In the genomic region with DNA sequence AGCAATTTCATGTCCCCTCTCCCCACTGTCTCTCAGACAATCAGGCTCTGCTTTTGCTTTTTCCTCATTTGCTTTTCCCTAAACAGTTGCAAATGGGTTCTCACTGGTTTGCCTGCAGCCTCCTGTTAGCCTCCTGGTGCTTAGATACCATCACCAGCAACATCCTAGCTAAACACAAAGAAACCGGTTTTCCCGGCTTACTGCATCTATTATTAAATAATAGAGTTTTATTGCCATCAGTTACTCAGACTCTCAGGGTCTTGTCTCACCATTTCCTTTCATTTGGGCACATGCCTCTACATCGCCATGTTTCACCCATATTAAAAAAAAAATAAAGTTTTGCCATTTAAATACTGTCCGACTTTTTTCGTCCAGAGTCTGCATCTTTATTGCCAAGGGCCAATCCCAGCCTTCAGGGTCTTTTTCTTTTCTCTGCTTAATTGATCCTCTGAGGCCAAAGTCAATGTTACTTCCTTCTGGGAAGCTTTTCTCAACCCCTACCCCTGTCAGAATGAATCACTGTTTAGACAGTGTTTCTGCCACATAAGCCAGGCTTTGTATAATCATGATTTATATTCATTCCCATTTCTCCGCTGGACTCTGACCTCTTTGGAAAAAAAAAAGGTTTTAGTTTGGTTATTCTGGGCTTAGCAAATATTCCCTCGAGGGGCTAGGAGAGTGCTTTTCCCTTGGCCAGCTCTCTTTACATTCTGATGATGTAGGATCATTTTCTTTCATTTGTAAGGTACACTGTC, we compare ENCODE assay signal across 19 mouse cellular contexts.
DNase-seq lines count a peak whose midpoint lies in the region; ATAC-seq and TF ChIP-seq lines count a peak whose summit lies in the region.
"Had no signal": no experiment of that assay in that cellular context is flagged by ENCODE, and none has a peak within 500 bp of the region (broad histone marks: within the 10 kb centered on the region; RNA-seq: fewer than 3 reads in every experiment).

No protein-coding gene starts in this region.

- TF ChIP-seq CTCF in kidney, postnatal 0 days (IDR thresholded peaks at IDR 0.05; ENCODE audit: low read depth), result no peak
- no peak for TF ChIP-seq CTCF in cerebellum, adult 2 months (IDR thresholded peaks at IDR 0.05; ENCODE audit: borderline replicate concordance, insufficient read depth, low read depth, low read length)

- no peak overlapping the region for H3K4me2 ChIP-seq in kidney, postnatal 0 days (ENCODE audit: low read length)
- H3K4me2 ChIP-seq in intestine, embryonic 15.5 days (replicated peaks), result peak overlapping the region; percentile 16
- H3K4me2 ChIP-seq: hindbrain, embryonic 12.5 days; limb, embryonic 12.5 days; liver, embryonic 15.5 days; midbrain, embryonic 11.5 days; neural tube, embryonic 13.5 days had no signal

- peak; percentile 50 for DNase-seq in kidney, postnatal 0 days (ENCODE audit: low spot score)
- DNase-seq in kidney, adult 9 months, result no peak
- peak; percentile 8 to 12 for DNase-seq in urinary bladder, postnatal 36 days (ENCODE audit: low spot score in 2 of 2)
- DNase-seq in urinary bladder, postnatal 25 days (ENCODE audit: low spot score), result no peak
- DNase-seq in cerebellum, adult 2 months, result no peak
- DNase-seq in layer of hippocampus, adult 18-20 months (ENCODE audit: low spot score in 2 of 2), result no peak
- DNase-seq in thymus, postnatal 10 days (ENCODE audit: low spot score in 2 of 2), result no peak
- DNase-seq: adrenal gland, postnatal 10 days; cerebellum, adult 18-20 months; forebrain, postnatal 0 days; heart, adult 2 months; lung, postnatal 36 days had no signal

- 20% methylated on average over 7 of the region's 7 CpGs for WGBS in kidney, postnatal 0 days
- 25% methylated on average over 7 of the region's 7 CpGs for WGBS in intestine, embryonic 15.5 days
- 74% methylated on average over 7 of the region's 7 CpGs for WGBS in cerebellum, adult 2 months

- TF ChIP-seq POLR2A in cerebellum, adult 2 months (IDR thresholded peaks at IDR 0.05; ENCODE audit: borderline replicate concordance, insufficient read depth, low read length), result no peak

- H3K36me3 ChIP-seq in kidney, postnatal 0 days (ENCODE audit: insufficient read depth, low read length), result no peaks in the 10 kb centered on the region
- no peaks in the 10 kb centered on the region for H3K36me3 ChIP-seq in intestine, embryonic 15.5 days
- H3K36me3 ChIP-seq: G1E; hindbrain, embryonic 12.5 days; limb, embryonic 12.5 days; liver, embryonic 15.5 days; neural tube, embryonic 13.5 days had no signal

- H3K9ac ChIP-seq in kidney, postnatal 0 days (ENCODE audit: low read depth, low read length), result no peak overlapping the region
- no peak overlapping the region for H3K9ac ChIP-seq in intestine, embryonic 15.5 days
- H3K9ac ChIP-seq: forebrain, postnatal 0 days; hindbrain, embryonic 12.5 days; limb, embryonic 12.5 days; liver, embryonic 15.5 days; neural tube, embryonic 13.5 days had no signal

- H3K27ac ChIP-seq in kidney, postnatal 0 days, result no peak overlapping the region; the same call in 1 of the 2 replicates
- peak overlapping the region; percentile 40; the same call in 1 of the 2 replicates for H3K27ac ChIP-seq in intestine, embryonic 15.5 days
- H3K27ac ChIP-seq in cerebellum, adult 2 months (ENCODE audit: insufficient read depth, low read length), result no peak overlapping the region
- H3K27ac ChIP-seq: heart, adult 2 months; hindbrain, embryonic 12.5 days; limb, embryonic 12.5 days; liver, embryonic 15.5 days; neural tube, embryonic 13.5 days had no signal

- ATAC-seq in kidney, postnatal 0 days (replicated peaks; ENCODE audit: low FRiP score, low read depth), result no peak
- ATAC-seq in intestine, embryonic 15.5 days, result peak; percentile 91
- ATAC-seq: forebrain, postnatal 0 days had no signal

- H3K9me3 ChIP-seq in kidney, postnatal 0 days (replicated peaks; ENCODE audit: low read length), result no peaks in the 10 kb centered on the region
- no peaks in the 10 kb centered on the region for H3K9me3 ChIP-seq in intestine, embryonic 15.5 days
- H3K9me3 ChIP-seq: hindbrain, embryonic 12.5 days; limb, embryonic 12.5 days; liver, embryonic 15.5 days; neural tube, embryonic 13.5 days had no signal

- H3K4me1 ChIP-seq in kidney, postnatal 0 days (replicated peaks; ENCODE audit: insufficient read depth, low read length), result no peaks in the 10 kb centered on the region
- 0 out of 2 replicates have a peak, but pooled peaks cover 2% of the 10 kb centered on the region for H3K4me1 ChIP-seq in intestine, embryonic 15.5 days (replicated peaks)
- H3K4me1 ChIP-seq in cerebellum, adult 2 months (ENCODE audit: control insufficient read depth, insufficient read depth, low read length), result no peaks in the 10 kb centered on the region
- H3K4me1 ChIP-seq: limb, embryonic 12.5 days; liver, embryonic 15.5 days had no signal

- H3K4me3 ChIP-seq in kidney, postnatal 0 days (replicated peaks; ENCODE audit: low read depth, low read length), result no peak overlapping the region
- H3K4me3 ChIP-seq in intestine, embryonic 15.5 days (replicated peaks), result no peak overlapping the region
- no peak overlapping the region for H3K4me3 ChIP-seq in cerebellum, adult 2 months (replicated peaks; ENCODE audit: insufficient read depth, low read depth, low read length)
- H3K4me3 ChIP-seq: heart, adult 2 months; hindbrain, embryonic 12.5 days; limb, embryonic 12.5 days; liver, embryonic 15.5 days; neural tube, embryonic 13.5 days had no signal

- H3K27me3 ChIP-seq in kidney, postnatal 0 days (ENCODE audit: insufficient read depth, low read length), result no peaks in the 10 kb centered on the region
- H3K27me3 ChIP-seq in intestine, embryonic 15.5 days (replicated peaks), result no peaks in the 10 kb centered on the region
- H3K27me3 ChIP-seq in cerebellum, adult 2 months (ENCODE audit: control insufficient read depth, insufficient read depth, low read length), result no peaks in the 10 kb centered on the region
- H3K27me3 ChIP-seq: hindbrain, embryonic 12.5 days; limb, embryonic 12.5 days; liver, embryonic 15.5 days; neural tube, embryonic 13.5 days had no signal

Comparison
In these comparisons a context has a peak if more than half of its experiments do, and no peak if none do; other contexts are left out.
1. DNase-seq: peak in kidney, postnatal 0 days (single experiment) and urinary bladder, postnatal 36 days (2 of 2); none in kidney, adult 9 months (single experiment), urinary bladder, postnatal 25 days (single experiment), cerebellum, adult 2 months (0 of 2), layer of hippocampus, adult 18-20 months (0 of 2) and thymus, postnatal 10 days (0 of 2).